Mouse (Mus musculus) 416B (cell line): Measurements from ENCODE around the gene Ccl2.

ENCODE experiments used
- DNase-seq: peaks from one replicate; pipeline ENCODE4 v3.0.0; 2011; ENCODE audit warnings: low read depth

Ccl2 gene

GRCm38 (mm10) chr11:82035356-82035755, at the start of gene Ccl2:
Gene Ccl2 (plus strand): TSS chr11:82035571.
- peak; percentile 72 for DNase-seq

GRCm38 (mm10) chr11:81996172-81996841, 39.1 kb upstream of the Ccl2 start:
- peak; percentile 83 for DNase-seq

- peak; percentile 73 for DNase-seq
Observed at GRCm38 (mm10) chr11:81997085-81997484, 38.3 kb upstream of the Ccl2 start.

- DNase-seq = peak; percentile 42
Observed at GRCm38 (mm10) chr11:81998646-81999045, 36.7 kb upstream of the Ccl2 start.

GRCm38 (mm10) chr11:81999469-81999868, 35.9 kb upstream of the Ccl2 start:
- DNase-seq = no peak

- DNase-seq = no peak
Observed at GRCm38 (mm10) chr11:82000581-82000980, 34.8 kb upstream of the Ccl2 start.

GRCm38 (mm10) chr11:82004810-82005209, 30.6 kb upstream of the Ccl2 start:
- DNase-seq = peak; percentile 80

GRCm38 (mm10) chr11:82006796-82007423, 28.5 kb upstream of the Ccl2 start:
- peak; percentile 96 for DNase-seq

- DNase-seq = no peak
Observed at GRCm38 (mm10) chr11:82010115-82010514, 25.3 kb upstream of the Ccl2 start.

- no peak for DNase-seq
Observed at GRCm38 (mm10) chr11:82011411-82012193, 23.8 kb upstream of the Ccl2 start.

- no peak for DNase-seq
Observed at GRCm38 (mm10) chr11:82013756-82014155, 21.6 kb upstream of the Ccl2 start.

GRCm38 (mm10) chr11:82015066-82015465, 20.3 kb upstream of the Ccl2 start:
- peak; percentile 89 for DNase-seq

GRCm38 (mm10) chr11:82016181-82016780, 19.1 kb upstream of the Ccl2 start:
- DNase-seq = peak; percentile 26

GRCm38 (mm10) chr11:82019389-82019788, 16.0 kb upstream of the Ccl2 start:
- DNase-seq = no peak

GRCm38 (mm10) chr11:82019793-82020192, 15.6 kb upstream of the Ccl2 start:
- peak; percentile 42 for DNase-seq

- peak; percentile 39 for DNase-seq
Observed at GRCm38 (mm10) chr11:82021406-82021805, 14.0 kb upstream of the Ccl2 start.

- no peak for DNase-seq
Observed at GRCm38 (mm10) chr11:82022504-82023056, 12.8 kb upstream of the Ccl2 start.

- peak; percentile 83 for DNase-seq
Observed at GRCm38 (mm10) chr11:82023769-82024168, 11.6 kb upstream of the Ccl2 start.

GRCm38 (mm10) chr11:82030171-82030570, 5.2 kb upstream of the Ccl2 start:
- DNase-seq = no peak

GRCm38 (mm10) chr11:82032136-82032535, 3.2 kb upstream of the Ccl2 start:
- no peak for DNase-seq

- no peak for DNase-seq
Observed at GRCm38 (mm10) chr11:82032678-82033344, 2.6 kb upstream of the Ccl2 start.

- DNase-seq = no peak
Observed at GRCm38 (mm10) chr11:82034446-82034845, 925 bp upstream of the Ccl2 start.
